Mouse (Mus musculus): Measurements from ENCODE around the gene Rps17.

GRCm38 (mm10) chr7:81356360-81356759 is 11.3 kb upstream of the Rps17 start:
- no peak for TF ChIP-seq CTCF (IDR thresholded peaks at IDR 0.05; ENCODE audit: extremely low read depth, insufficient read length, insufficient replicate concordance, low read depth, low read length)
- no peak for TF ChIP-seq POLR2A (IDR thresholded peaks at IDR 0.05; ENCODE audit: low read depth, low read length)
